Mouse (Mus musculus): ENCODE measurements at regions not wholly inside any gene's neighbourhood (a gene's known extent, or its start where the extent isn't known, plus 50 kb on each side); places are given as distances from the start of the nearest gene placed in this dataset.

- Histone ChIP-seq H3K27ac (ENCODE audit: control insufficient read depth, low read depth, low read length) (peak overlapping the region; percentile 36; the same call in 1 of the 2 replicates), H3K4me3 (ENCODE audit: control insufficient read depth in 1 of 2, insufficient read depth in 1 of 2, low read depth in 2 of 2, low read length in 2 of 2) (peak overlapping the region; percentile 6 to 17; a peak in 3 of 4 replicates), H3K79me2 (ENCODE audit: control insufficient read depth, insufficient read depth, low read length, poor library complexity) (no peaks in the 10 kb centered on the region), H3K9me3 (replicated peaks; ENCODE audit: insufficient read depth, low read length) (no peaks in the 10 kb centered on the region), H3K36me3 (ENCODE audit: control insufficient read depth in 1 of 2, insufficient read depth in 2 of 2, low read length in 2 of 2) (peaks cover 0 to 40% of the 10 kb centered on the region in 2 experiments; a peak in 2 of 4 replicates), H3K9ac (ENCODE audit: control insufficient read depth, low read depth, low read length, poor library complexity, severe bottlenecking) (0 out of 2 replicates have a peak overlapping the region, but pooled peaks have one; percentile 10), H3K4me1 (ENCODE audit: control insufficient read depth in 1 of 2, insufficient read depth in 2 of 2, low read length in 2 of 2) (peaks cover 32 to 46% of the 10 kb centered on the region in 2 experiments), H3K27me3 (ENCODE audit: control insufficient read depth in 1 of 2, insufficient read depth in 2 of 2, low read length in 2 of 2) (no peaks in the 10 kb centered on the region)
- no peak for TF ChIP-seq CHD1 (IDR thresholded peaks at IDR 0.05; ENCODE audit: low read depth, low read length)
- no peak for TF ChIP-seq POLR2A (IDR thresholded peaks at IDR 0.05; ENCODE audit: control insufficient read depth in 1 of 2, insufficient read depth in 1 of 2, low read depth in 1 of 2, low read length in 2 of 2, poor library complexity in 1 of 2)
- no peak for TF ChIP-seq POLR2AphosphoS5 (IDR thresholded peaks at IDR 0.05; ENCODE audit: borderline replicate concordance, low read depth, low read length)
- no peak for TF ChIP-seq EP300 (IDR thresholded peaks at IDR 0.05; ENCODE audit: low read depth in 1 of 2, low read length in 2 of 2)
- TF ChIP-seq MAX (IDR thresholded peaks at IDR 0.05; ENCODE audit: low read length), result no peak
- peak; percentile 71 for TF ChIP-seq ETS1 (IDR thresholded peaks at IDR 0.05; ENCODE audit: low read depth, low read length)
- 0 out of 2 replicates have a peak, but pooled peaks have one; percentile 23 for TF ChIP-seq GATA1 (IDR thresholded peaks at IDR 0.05; ENCODE audit: low read depth, low read length)
- no peak for TF ChIP-seq HCFC1 (IDR thresholded peaks at IDR 0.05; ENCODE audit: low read depth, low read length)
- peak; percentile 61 for DNase-seq (ENCODE audit: low read depth, low spot score)
Measured at GRCm38 (mm10) chr10:111672454-111673316, 166.6 kb downstream of the Phlda1 start.

- no peaks in the 10 kb centered on the region for H3K27me3 ChIP-seq (ENCODE audit: control insufficient read depth in 1 of 2, insufficient read depth in 2 of 2, low read length in 2 of 2)
- peaks cover 28 to 46% of the 10 kb centered on the region in 2 experiments for H3K4me1 ChIP-seq (ENCODE audit: control insufficient read depth in 1 of 2, insufficient read depth in 2 of 2, low read length in 2 of 2)
- H3K9ac ChIP-seq (ENCODE audit: control insufficient read depth, low read depth, low read length, poor library complexity, severe bottlenecking), result no peak overlapping the region
- no peak for DNase-seq (ENCODE audit: low read depth, low spot score)
- H3K4me3 ChIP-seq (ENCODE audit: control insufficient read depth in 1 of 2, insufficient read depth in 1 of 2, low read depth in 2 of 2, low read length in 2 of 2), result peak overlapping the region in 1 of 2 experiments; percentile 17; a peak in 1 of 4 replicates
- H3K36me3 ChIP-seq (ENCODE audit: control insufficient read depth in 1 of 2, insufficient read depth in 2 of 2, low read length in 2 of 2), result peaks cover 0 to 36% of the 10 kb centered on the region in 2 experiments; a peak in 2 of 4 replicates
- no peaks in the 10 kb centered on the region for H3K79me2 ChIP-seq (ENCODE audit: control insufficient read depth, insufficient read depth, low read length, poor library complexity)
- peak overlapping the region; percentile 25; the same call in 1 of the 2 replicates for H3K27ac ChIP-seq (ENCODE audit: control insufficient read depth, low read depth, low read length)
- no peaks in the 10 kb centered on the region for H3K9me3 ChIP-seq (replicated peaks; ENCODE audit: insufficient read depth, low read length)
- TF ChIP-seq USF1 (IDR thresholded peaks at IDR 0.05; ENCODE audit: low read depth, low read length) (no peak), SMC3 (IDR thresholded peaks at IDR 0.05; ENCODE audit: low read depth, low read length) (no peak), RAD21 (IDR thresholded peaks at IDR 0.05; ENCODE audit: low read depth, low read length) (no peak), TBP (IDR thresholded peaks at IDR 0.05; ENCODE audit: low read depth, low read length) (no peak), TCF12 (IDR thresholded peaks at IDR 0.05; ENCODE audit: low read depth, low read length) (peak; percentile 43; the same call in 1 of the 2 replicates), NELFE (IDR thresholded peaks at IDR 0.05; ENCODE audit: low read depth, low read length) (no peak), HCFC1 (IDR thresholded peaks at IDR 0.05; ENCODE audit: low read depth, low read length) (no peak), MAZ (IDR thresholded peaks at IDR 0.05; ENCODE audit: low read depth, low read length) (no peak), BHLHE40 (IDR thresholded peaks at IDR 0.05; ENCODE audit: borderline replicate concordance, low read depth, low read length) (no peak), GABPA (IDR thresholded peaks at IDR 0.05; ENCODE audit: low read depth, low read length) (no peak), RCOR1 (IDR thresholded peaks at IDR 0.05; ENCODE audit: low read depth, low read length) (no peak), TAL1 (IDR thresholded peaks at IDR 0.05; ENCODE audit: low read length) (no peak), EP300 (IDR thresholded peaks at IDR 0.05; ENCODE audit: low read depth in 1 of 2, low read length in 2 of 2) (peak; percentile 44 to 50; a peak in 3 of 4 replicates), ETS1 (IDR thresholded peaks at IDR 0.05; ENCODE audit: low read depth, low read length) (peak; percentile 53; the same call in 1 of the 2 replicates), GATA1 (IDR thresholded peaks at IDR 0.05; ENCODE audit: low read depth, low read length) (peak; percentile 49; the same call in 1 of the 2 replicates), MAFK (IDR thresholded peaks at IDR 0.05; ENCODE audit: borderline replicate concordance, low read depth, low read length) (no peak), UBTF (IDR thresholded peaks at IDR 0.05; ENCODE audit: borderline replicate concordance, insufficient read depth, low read depth, low read length) (no peak), POLR2AphosphoS2 (IDR thresholded peaks at IDR 0.05; ENCODE audit: low read length) (no peak), MYC (IDR thresholded peaks at IDR 0.05; ENCODE audit: low read depth, low read length) (no peak), E2F4 (IDR thresholded peaks at IDR 0.05; ENCODE audit: borderline replicate concordance, low read depth, low read length) (no peak), ZNF384 (IDR thresholded peaks at IDR 0.05; ENCODE audit: low read depth, low read length) (no peak), NRF1 (IDR thresholded peaks at IDR 0.05; ENCODE audit: insufficient read depth, low read depth, low read length, poor library complexity, severe bottlenecking) (no peak), CTCF (IDR thresholded peaks at IDR 0.05 in 2 of 3, conservative IDR thresholded peaks at IDR 0.05 in 1 of 3; ENCODE audit: control insufficient read depth in 1 of 3, insufficient read depth in 1 of 3, low read depth in 2 of 3, low read length in 3 of 3, poor library complexity in 1 of 3, severe bottlenecking in 1 of 3) (no peak), CHD2 (IDR thresholded peaks at IDR 0.05; ENCODE audit: low read length) (peak; percentile 15; the same call in 1 of the 2 replicates), MYB (IDR thresholded peaks at IDR 0.05; ENCODE audit: low read depth, low read length) (no peak), SIN3A (IDR thresholded peaks at IDR 0.05; ENCODE audit: low read length) (peak; percentile 27; the same call in 1 of the 2 replicates)
Measured at GRCm38 (mm10) chr10:111673317-111673610, 167.2 kb downstream of the Phlda1 start.

Measured in MEL (cell line).